Mouse (Mus musculus): ENCODE results near the gene Mageb5. TPM values are rescaled to one million over a fixed set of nuclear protein-coding genes. Genes with fewer than 3 reads are reported as not detected.
"Not testable (repeated sequence)": the region's sequence is repeated elsewhere in the genome, so short reads cannot be mapped to it uniquely, and the experiment has no call there.

Gene Mageb5
- not detected in 2 replicates for polyA plus RNA-seq (2012)

GRCm38 (mm10) chrX:91782918-91783317 lies at the start of gene Mageb5:
Gene Mageb5 (minus strand): TSS chrX:91783018.
- not testable (repeated sequence) for H3K27me3 ChIP-seq (ENCODE audit: control insufficient read depth); H3K9me3 ChIP-seq (ENCODE audit: control insufficient read depth, low read length); H3K4me3 ChIP-seq (replicated peaks); H3K4me1 ChIP-seq (ENCODE audit: control insufficient read depth); H3K36me3 ChIP-seq (ENCODE audit: control insufficient read depth)

GRCm38 (mm10) chrX:91759591-91760226 lies 23.1 kb downstream of the Mageb5 start:
- H3K4me1 ChIP-seq (ENCODE audit: control insufficient read depth); H3K36me3 ChIP-seq (ENCODE audit: control insufficient read depth); H3K9me3 ChIP-seq (ENCODE audit: control insufficient read depth, low read length); H3K27me3 ChIP-seq (ENCODE audit: control insufficient read depth); H3K4me3 ChIP-seq (replicated peaks): not testable (repeated sequence)

Other genes with a start within 250 kb of the Mageb5 start
- gene 1700084M14Rik, start 207.1 kb downstream of the Mageb5 start, polyA plus RNA-seq (2012), result not detected in 2 replicates
- not detected in 2 replicates for gene Gm14781, start 150.8 kb downstream of the Mageb5 start, polyA plus RNA-seq (2012)
- not detected in 2 replicates for gene Mageb1, start 233.3 kb upstream of the Mageb5 start, polyA plus RNA-seq (2012)